Mouse (Mus musculus) stomach, postnatal 0 days (tissue): ENCODE measurements around the gene Zfand3.

Source experiments
- CTCF ChIP-seq: IDR thresholded peaks from 2 replicates; pipeline ENCODE4 v1.5.1; 2016; ENCODE audit warnings: antibody characterized with exemption, low read depth, mild to moderate bottlenecking, moderate library complexity
- EP300 ChIP-seq: optimal IDR thresholded peaks from 2 replicates; pipeline ENCODE3; 2016; ENCODE audit warnings: antibody characterized with exemption

GRCm38 (mm10) chr17:29990136-29990535, 14.4 kb upstream of the Zfand3 start:
- no peak for TF ChIP-seq CTCF
- no peak for TF ChIP-seq EP300
